Mouse (Mus musculus): Measurements from ENCODE around the gene Lsamp. TPM values are rescaled to one million over a fixed set of nuclear protein-coding genes. Genes with fewer than 3 reads are reported as not detected.

Gene Lsamp
- total and polyA plus RNA-seq, 3 experiments: 0.97 to 2.3 (median 1.1) TPM

DNA sequence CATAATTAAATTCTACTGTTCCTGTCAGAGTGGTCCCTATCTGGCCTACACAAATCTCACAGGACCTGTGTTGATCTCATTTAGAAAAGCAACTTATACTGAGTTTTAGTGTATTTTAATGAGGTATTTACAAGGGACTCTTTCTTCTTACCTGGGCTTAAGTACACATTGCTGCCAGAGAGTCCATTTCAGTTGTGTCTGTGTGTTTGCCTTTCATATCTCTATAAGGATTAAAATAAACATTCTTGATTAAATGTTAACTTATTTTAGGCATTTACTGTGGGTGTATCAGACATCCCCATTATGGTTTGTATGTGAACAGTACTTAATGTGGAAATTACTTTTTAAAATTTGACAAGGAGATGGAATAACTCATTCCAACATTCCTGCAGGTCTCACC lies 963.9 kb downstream of the Lsamp start:
- no peak for DNase-seq
- Histone ChIP-seq H3K27me3 (ENCODE audit: control insufficient read depth, insufficient read depth, low read length) (no peaks in the 10 kb centered on the region), H3K79me2 (replicated peaks; ENCODE audit: control insufficient read depth, insufficient read depth, low read length) (no peaks in the 10 kb centered on the region), H3K9ac (ENCODE audit: low read depth, low read length) (no peak overlapping the region), H3K27ac (no peak overlapping the region), H3K4me1 (ENCODE audit: control insufficient read depth, insufficient read depth, low read length) (no peaks in the 10 kb centered on the region), H3K4me3 (no peak overlapping the region), H3K36me3 (ENCODE audit: control insufficient read depth, insufficient read depth, low read length) (no peaks in the 10 kb centered on the region)
- intact Hi-C loops (cut with DNase I): no loop called here
- no peak for TF ChIP-seq CTCF (IDR thresholded peaks at IDR 0.05)
- no peak for TF ChIP-seq POLR2A (IDR thresholded peaks at IDR 0.05; ENCODE audit: insufficient read depth, low read depth, low read length)
- no peak for TF ChIP-seq EP300 (IDR thresholded peaks at IDR 0.05; ENCODE audit: insufficient read depth, low read depth, low read length)

DNA sequence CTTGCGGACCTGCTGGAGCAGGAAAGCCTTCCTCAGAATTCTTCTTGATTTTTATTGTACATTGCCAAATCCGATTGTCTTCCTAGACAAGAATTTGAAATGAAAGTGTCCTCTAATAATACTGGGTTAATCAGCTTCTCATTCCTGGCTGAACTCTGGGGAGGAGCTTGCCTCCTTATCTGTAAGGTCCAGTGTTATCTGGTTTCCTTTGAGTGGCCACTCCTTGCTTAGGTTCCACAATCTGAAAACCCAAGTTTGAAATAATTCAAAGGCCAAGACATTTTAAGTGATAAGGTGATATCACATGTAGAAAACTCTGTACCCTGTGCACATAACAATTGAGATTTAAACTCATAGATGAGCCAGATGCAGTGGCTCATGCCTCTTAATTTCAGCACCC lies 975.0 kb downstream of the Lsamp start:
- no peak for DNase-seq
- no peak overlapping the region for H3K9ac ChIP-seq (ENCODE audit: low read depth, low read length)
- H3K27ac ChIP-seq: no peak overlapping the region
- H3K27me3 ChIP-seq (ENCODE audit: control insufficient read depth, insufficient read depth, low read length): no peaks in the 10 kb centered on the region
- H3K79me2 ChIP-seq (replicated peaks; ENCODE audit: control insufficient read depth, insufficient read depth, low read length): no peaks in the 10 kb centered on the region
- intact Hi-C loops (cut with DNase I): no loop called here
- TF ChIP-seq CTCF (IDR thresholded peaks at IDR 0.05) (no peak), EP300 (IDR thresholded peaks at IDR 0.05; ENCODE audit: insufficient read depth, low read depth, low read length) (no peak), POLR2A (IDR thresholded peaks at IDR 0.05; ENCODE audit: insufficient read depth, low read depth, low read length) (no peak)
- H3K4me1 ChIP-seq (ENCODE audit: control insufficient read depth, insufficient read depth, low read length): no peaks in the 10 kb centered on the region
- no peaks in the 10 kb centered on the region for H3K36me3 ChIP-seq (ENCODE audit: control insufficient read depth, insufficient read depth, low read length)
- WGBS: 31% methylated on average over 2 of the region's 2 CpGs
- no peak overlapping the region for H3K4me3 ChIP-seq

GRCm38 (mm10) chr16:40960586-40960985 lies 976.4 kb downstream of the Lsamp start:
- no peak overlapping the region for H3K9ac ChIP-seq (ENCODE audit: low read depth, low read length)
- no peaks in the 10 kb centered on the region for H3K79me2 ChIP-seq (replicated peaks; ENCODE audit: control insufficient read depth, insufficient read depth, low read length)
- no peaks in the 10 kb centered on the region for H3K36me3 ChIP-seq (ENCODE audit: control insufficient read depth, insufficient read depth, low read length)
- intact Hi-C loops (cut with DNase I): no loop called here
- H3K27ac ChIP-seq: no peak overlapping the region
- TF ChIP-seq EP300 (IDR thresholded peaks at IDR 0.05; ENCODE audit: insufficient read depth, low read depth, low read length) (no peak), CTCF (IDR thresholded peaks at IDR 0.05) (no peak), POLR2A (IDR thresholded peaks at IDR 0.05; ENCODE audit: insufficient read depth, low read depth, low read length) (no peak)
- H3K4me1 ChIP-seq (ENCODE audit: control insufficient read depth, insufficient read depth, low read length): no peaks in the 10 kb centered on the region
- 67% methylated on average over 1 of the region's 1 CpGs for WGBS
- DNase-seq: no peak
- H3K27me3 ChIP-seq (ENCODE audit: control insufficient read depth, insufficient read depth, low read length): no peaks in the 10 kb centered on the region
- no peak overlapping the region for H3K4me3 ChIP-seq

GRCm38 (mm10) chr16:40968088-40968860 lies 984.1 kb downstream of the Lsamp start:
- no peaks in the 10 kb centered on the region for H3K36me3 ChIP-seq (ENCODE audit: control insufficient read depth, insufficient read depth, low read length)
- DNase-seq: peak; percentile 16 to 37
- H3K27me3 ChIP-seq (ENCODE audit: control insufficient read depth, insufficient read depth, low read length): no peaks in the 10 kb centered on the region
- no peaks in the 10 kb centered on the region for H3K79me2 ChIP-seq (replicated peaks; ENCODE audit: control insufficient read depth, insufficient read depth, low read length)
- no peaks in the 10 kb centered on the region for H3K4me1 ChIP-seq (ENCODE audit: control insufficient read depth, insufficient read depth, low read length)
- intact Hi-C loops (cut with DNase I): loop anchor here (2.0 to 5.0 kb wide), 2 partner anchors 327 to 501 kb away; no protein-coding TSS in a partner anchor
- no peak overlapping the region for H3K4me3 ChIP-seq
- no peak overlapping the region for H3K9ac ChIP-seq (ENCODE audit: low read depth, low read length)
- peak; percentile 77 for TF ChIP-seq CTCF (IDR thresholded peaks at IDR 0.05)
- no peak for TF ChIP-seq POLR2A (IDR thresholded peaks at IDR 0.05; ENCODE audit: insufficient read depth, low read depth, low read length)
- TF ChIP-seq EP300 (IDR thresholded peaks at IDR 0.05; ENCODE audit: insufficient read depth, low read depth, low read length): 0 out of 2 replicates have a peak, but pooled peaks have one; percentile 40
- H3K27ac ChIP-seq: no peak overlapping the region
- 22% methylated on average over 17 of the region's 17 CpGs for WGBS

DNA sequence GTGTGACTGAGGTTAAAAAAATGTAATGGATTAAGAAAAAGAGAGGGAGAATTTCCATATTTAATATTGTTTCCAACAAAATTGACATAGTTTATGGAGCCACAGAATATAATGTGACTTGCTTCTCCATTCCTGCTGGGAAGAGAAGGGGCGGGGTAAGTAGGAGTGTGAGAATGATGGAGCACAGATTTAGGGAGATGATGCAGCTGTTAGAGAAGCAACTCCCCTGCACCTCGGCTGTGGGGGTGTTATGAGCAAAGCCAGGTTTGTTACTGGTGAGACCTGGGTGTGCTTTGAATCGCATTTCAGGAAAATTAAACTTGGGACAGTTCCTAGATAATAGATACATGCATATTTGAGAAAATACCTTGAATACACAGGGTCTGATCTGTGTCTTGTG lies 987.2 kb downstream of the Lsamp start:
- no peak overlapping the region for H3K4me3 ChIP-seq
- H3K27me3 ChIP-seq (ENCODE audit: control insufficient read depth, insufficient read depth, low read length): no peaks in the 10 kb centered on the region
- intact Hi-C loops (cut with DNase I): no loop called here
- no peak overlapping the region for H3K9ac ChIP-seq (ENCODE audit: low read depth, low read length)
- DNase-seq: no peak
- H3K27ac ChIP-seq: no peak overlapping the region
- no peaks in the 10 kb centered on the region for H3K36me3 ChIP-seq (ENCODE audit: control insufficient read depth, insufficient read depth, low read length)
- TF ChIP-seq CTCF (IDR thresholded peaks at IDR 0.05) (no peak), EP300 (IDR thresholded peaks at IDR 0.05; ENCODE audit: insufficient read depth, low read depth, low read length) (no peak), POLR2A (IDR thresholded peaks at IDR 0.05; ENCODE audit: insufficient read depth, low read depth, low read length) (no peak)
- WGBS: 51% methylated on average over 3 of the region's 3 CpGs
- H3K4me1 ChIP-seq (ENCODE audit: control insufficient read depth, insufficient read depth, low read length): no peaks in the 10 kb centered on the region
- no peaks in the 10 kb centered on the region for H3K79me2 ChIP-seq (replicated peaks; ENCODE audit: control insufficient read depth, insufficient read depth, low read length)

DNA sequence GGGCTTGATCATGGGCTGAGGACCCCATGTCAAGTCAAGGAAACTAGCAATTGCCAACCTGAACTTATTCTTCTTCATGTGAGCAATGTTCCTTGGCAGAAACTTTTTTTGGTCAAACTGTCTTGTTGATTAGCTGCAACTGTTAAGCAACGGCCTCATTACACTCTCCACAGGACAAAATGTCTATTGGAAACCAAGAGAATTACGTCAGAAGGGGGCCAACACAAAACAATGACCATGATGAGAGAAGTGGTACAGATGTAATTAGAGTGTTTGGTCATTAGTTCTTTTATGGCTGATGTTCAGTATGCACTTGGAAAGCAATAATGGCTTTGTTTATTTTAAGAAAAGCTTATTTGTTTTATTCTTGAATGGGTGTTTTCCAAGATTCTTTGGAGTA lies 989.9 kb downstream of the Lsamp start:
- Histone ChIP-seq H3K4me1 (ENCODE audit: control insufficient read depth, insufficient read depth, low read length) (no peaks in the 10 kb centered on the region), H3K27me3 (ENCODE audit: control insufficient read depth, insufficient read depth, low read length) (no peaks in the 10 kb centered on the region), H3K79me2 (replicated peaks; ENCODE audit: control insufficient read depth, insufficient read depth, low read length) (no peaks in the 10 kb centered on the region), H3K4me3 (no peak overlapping the region), H3K27ac (no peak overlapping the region), H3K9ac (ENCODE audit: low read depth, low read length) (no peak overlapping the region), H3K36me3 (ENCODE audit: control insufficient read depth, insufficient read depth, low read length) (no peaks in the 10 kb centered on the region)
- WGBS: 63% methylated on average over 2 of the region's 2 CpGs
- TF ChIP-seq CTCF (IDR thresholded peaks at IDR 0.05): no peak
- DNase-seq: no peak
- intact Hi-C loops (cut with DNase I): no loop called here
